Mouse (Mus musculus): Measurements from ENCODE around the gene Gimap4. TPM values are rescaled to one million over a fixed set of nuclear protein-coding genes. Genes with fewer than 3 reads are reported as not detected.
A peak's percentile ranks its signal among the peaks of the same experiment; 100 is the strongest.

Gimap4 gene
- total RNA-seq, 2 experiments from 2014 or later, result not detected

DNA sequence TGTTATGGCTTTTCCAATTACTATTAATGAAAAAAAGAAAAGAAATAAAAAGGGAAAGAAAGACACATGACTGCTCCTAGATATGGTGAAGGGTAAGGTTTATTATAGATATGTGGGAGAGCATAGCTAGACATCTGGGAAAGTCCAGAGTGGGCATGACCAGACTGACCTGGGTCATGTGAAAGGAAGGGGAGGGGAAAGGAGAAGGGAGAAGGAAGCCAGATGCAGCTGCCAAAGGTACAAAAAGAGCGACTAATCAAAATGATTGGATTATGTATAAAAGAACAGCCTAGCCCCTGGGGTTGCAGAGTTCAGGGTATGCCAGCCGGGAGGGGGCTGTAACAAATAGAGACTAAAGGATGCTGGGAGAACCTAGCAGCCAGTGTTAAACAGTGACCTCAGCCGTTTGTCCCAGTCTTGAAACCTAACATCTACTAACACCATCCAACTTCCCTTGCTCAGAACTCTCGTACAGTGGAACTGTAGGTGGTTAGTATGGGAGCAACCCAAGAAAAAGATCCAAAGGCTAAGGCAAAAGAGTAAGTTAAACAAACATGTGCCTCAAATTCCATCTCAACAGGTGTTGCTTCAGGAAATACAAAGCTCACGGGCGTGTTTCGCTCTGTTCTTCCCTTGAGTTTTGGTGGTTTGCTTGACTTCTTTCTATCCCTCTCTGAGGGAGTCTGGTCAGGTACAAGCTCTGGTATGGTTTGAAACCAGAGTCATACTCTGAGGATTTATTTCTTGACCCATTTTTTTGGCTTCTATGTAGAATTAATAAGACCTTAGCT, 13.9 kb downstream of the Gimap4 start:
- no peak for DNase-seq (ENCODE audit: low spot score in 2 of 2)
- H3K4me3 ChIP-seq, result no peak overlapping the region
- no peak for TF ChIP-seq CTCF (conservative IDR thresholded peaks at IDR 0.05)
- H3K27ac ChIP-seq, result no peak overlapping the region

DNA sequence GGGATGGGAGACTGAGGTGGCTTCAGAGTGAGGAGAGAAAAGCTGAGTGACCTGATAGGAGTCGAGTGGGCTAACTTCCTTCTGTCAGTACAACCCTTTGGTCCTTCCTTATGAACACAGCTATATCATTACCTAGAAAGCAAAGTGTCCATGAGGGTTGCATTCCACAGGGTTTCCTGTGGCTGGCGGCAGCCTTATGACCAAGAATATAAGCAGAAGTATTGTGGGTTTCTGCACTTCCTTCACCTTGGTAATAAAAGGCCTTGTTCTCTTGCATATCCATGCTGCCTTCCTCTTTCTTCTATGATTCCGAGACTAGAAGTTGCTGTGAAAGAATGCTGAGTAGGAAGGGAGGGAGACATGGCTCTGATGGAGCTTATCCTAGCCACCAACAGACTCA, 14.5 kb downstream of the Gimap4 start:
- Histone ChIP-seq H3K4me3 (no peak overlapping the region), H3K27ac (no peak overlapping the region)
- DNase-seq (ENCODE audit: low spot score in 2 of 2), result no peak
- no peak for TF ChIP-seq CTCF (conservative IDR thresholded peaks at IDR 0.05)

DNA sequence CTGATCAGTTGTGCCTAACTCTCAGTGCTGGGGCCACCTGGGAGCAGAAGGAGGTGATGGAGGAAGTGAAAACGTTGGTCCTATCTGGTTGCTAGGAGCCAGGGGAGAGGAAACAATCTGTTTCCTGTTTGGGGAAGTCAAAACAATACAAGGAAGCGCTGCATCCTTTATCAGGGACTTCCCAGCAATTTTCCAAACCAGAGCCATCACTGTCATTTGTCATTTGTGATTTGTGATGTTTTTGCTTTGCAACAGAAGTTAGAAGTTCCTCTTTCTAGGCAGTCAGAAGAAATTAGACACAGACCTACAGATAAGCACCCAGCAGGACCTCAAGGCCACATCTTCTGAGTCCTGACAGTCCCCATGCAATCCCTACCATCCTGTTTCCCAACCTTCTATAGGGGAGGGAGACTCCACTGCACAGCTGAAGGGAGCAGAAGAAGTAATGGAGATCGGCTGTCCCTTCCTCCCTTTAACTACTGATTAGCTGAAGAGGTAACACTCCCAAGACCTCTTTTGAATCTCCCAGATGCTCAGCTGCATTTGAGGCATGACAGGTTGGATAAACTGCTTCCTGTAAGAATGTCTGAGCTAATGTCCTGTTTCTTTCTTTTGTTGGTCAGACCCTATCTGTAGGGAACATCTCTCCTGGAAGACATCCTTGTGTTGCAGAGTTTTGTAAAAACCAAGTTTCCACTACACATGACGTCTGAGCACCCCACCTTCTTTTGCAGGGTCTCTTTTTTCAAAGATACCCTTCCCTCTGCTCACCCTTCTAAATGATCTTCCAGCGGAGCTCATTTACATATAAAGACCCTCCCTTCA, 16.1 kb downstream of the Gimap4 start:
- TF ChIP-seq CTCF (conservative IDR thresholded peaks at IDR 0.05), result no peak
- Histone ChIP-seq H3K4me3 (no peak overlapping the region), H3K27ac (0 out of 2 replicates have a peak overlapping the region, but pooled peaks have one; percentile 43)
- no peak for DNase-seq (ENCODE audit: low spot score in 2 of 2)

DNA sequence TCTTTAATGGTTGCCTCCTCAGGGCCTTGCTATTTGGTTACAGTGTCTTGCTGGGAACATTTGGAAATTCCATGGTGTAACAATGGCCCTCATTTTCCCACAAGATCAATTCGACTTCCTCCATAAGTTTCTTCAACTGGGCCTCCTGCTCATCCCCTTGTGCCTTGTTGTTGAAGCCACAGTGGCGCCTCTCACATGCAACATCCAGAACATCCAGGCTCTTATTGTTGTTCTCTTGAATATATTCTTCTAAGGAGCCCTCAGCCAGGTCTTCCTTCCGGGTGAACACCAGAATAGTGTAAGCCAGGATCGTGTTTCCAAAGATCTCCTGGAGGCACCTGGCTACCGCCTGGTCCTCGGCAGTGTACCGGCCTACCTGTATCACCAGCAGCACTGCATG, 17.8 kb downstream of the Gimap4 start:
- Histone ChIP-seq H3K4me3 (no peak overlapping the region), H3K27ac (no peak overlapping the region)
- no peak for TF ChIP-seq CTCF (conservative IDR thresholded peaks at IDR 0.05)
- no peak for DNase-seq (ENCODE audit: low spot score in 2 of 2)

DNA sequence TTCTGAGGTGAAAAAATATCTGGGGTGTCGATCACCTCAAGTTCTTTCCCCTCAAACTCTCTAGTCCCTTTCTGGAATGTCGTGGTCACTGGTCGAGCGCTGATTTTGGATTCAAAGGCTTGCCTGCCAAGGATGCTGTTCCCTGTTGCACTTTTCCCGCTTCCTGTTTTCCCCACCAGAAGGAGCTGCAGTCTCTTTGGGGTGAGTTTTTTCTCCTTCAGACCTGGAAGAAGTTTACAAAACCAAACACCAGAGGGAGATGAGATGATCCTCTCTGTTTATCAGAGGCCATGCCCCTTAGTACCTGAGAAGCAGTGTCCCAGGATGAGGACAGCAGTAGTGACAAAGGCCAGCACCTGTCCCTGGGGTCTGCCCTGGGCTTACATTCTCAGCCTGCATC, 18.3 kb downstream of the Gimap4 start:
- Histone ChIP-seq H3K4me3 (no peak overlapping the region), H3K27ac (no peak overlapping the region)
- peak; percentile 21; the same call in 1 of the 2 replicates for TF ChIP-seq CTCF (conservative IDR thresholded peaks at IDR 0.05)
- DNase-seq (ENCODE audit: low spot score in 2 of 2), result no peak

DNA sequence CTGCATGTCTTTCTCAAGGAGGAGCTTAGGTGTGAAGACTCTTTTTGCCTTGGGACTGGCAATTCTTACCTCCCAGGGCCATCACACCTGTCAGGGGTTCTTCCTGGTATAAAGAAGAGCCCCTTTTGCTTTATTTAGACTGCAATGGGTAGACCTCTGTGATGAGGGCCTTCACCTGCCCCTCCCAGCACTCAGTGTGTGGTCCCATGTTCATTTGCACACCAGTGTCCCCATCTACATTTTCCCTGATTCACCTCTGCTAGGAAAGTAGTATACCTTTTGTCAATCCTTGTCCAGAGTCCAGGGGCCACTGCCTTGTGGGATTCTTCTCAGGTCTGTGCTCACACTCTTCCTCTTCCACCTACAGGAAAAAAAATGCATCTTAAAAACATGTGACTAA, 19.8 kb downstream of the Gimap4 start:
- no peak for DNase-seq (ENCODE audit: low spot score in 2 of 2)
- no peak for TF ChIP-seq CTCF (conservative IDR thresholded peaks at IDR 0.05)
- H3K4me3 ChIP-seq, result no peak overlapping the region
- H3K27ac ChIP-seq, result no peak overlapping the region

DNA sequence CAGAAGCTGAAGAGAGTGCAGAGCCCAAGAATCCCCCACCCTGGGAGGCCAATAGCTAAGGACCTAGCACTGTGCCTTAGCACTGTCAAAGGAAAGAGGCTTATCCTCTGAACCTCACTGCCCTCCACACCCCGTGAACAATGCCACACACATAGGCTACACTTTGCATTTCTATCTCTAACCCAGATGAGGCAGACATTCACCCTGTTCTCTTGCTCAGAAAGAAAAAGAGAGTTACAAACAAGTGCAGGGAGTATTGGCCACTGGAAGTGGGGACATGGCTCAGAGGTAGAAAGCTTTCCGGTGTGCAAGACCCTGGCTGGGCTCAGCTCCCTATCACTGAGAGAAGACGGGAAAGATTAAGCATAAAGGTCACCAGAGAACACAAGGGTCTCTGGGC, 21.8 kb downstream of the Gimap4 start:
- H3K4me3 ChIP-seq, result no peak overlapping the region
- H3K27ac ChIP-seq, result no peak overlapping the region
- DNase-seq (ENCODE audit: low spot score in 2 of 2), result no peak
- TF ChIP-seq CTCF (conservative IDR thresholded peaks at IDR 0.05), result no peak

DNA sequence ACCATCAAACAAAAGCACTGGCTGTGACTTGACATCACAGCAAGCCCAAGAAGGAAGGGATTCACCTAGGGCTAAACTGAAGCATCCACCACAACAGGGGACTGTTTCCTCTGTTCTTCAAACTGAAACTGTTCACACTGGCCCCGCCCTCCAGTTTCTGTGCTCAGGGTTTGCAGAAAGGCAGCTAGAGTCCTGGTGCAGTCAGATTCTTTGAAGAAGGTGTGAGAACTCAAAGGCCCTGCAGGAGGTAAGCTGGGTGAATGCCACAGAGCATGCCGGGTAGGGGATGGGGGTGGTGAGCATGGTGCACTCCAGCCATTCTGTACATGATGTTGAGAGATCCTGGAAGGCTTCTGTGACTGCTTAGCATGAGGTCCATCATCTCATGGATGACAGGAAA, 34.1 kb downstream of the Gimap4 start, which contains the start of the genes Gm28053 and Gimap7:
Gene Gm28053 (plus strand): TSS at position 153 of the 400 bp plus-strand sequence.
Gene Gimap7 (plus strand): TSS at position 167 of the 400 bp plus-strand sequence.
- DNase-seq (ENCODE audit: low spot score in 2 of 2), result no peak
- no peak within 1 kb of the TSS for H3K4me3 ChIP-seq
- no peak for TF ChIP-seq CTCF (conservative IDR thresholded peaks at IDR 0.05)

DNA sequence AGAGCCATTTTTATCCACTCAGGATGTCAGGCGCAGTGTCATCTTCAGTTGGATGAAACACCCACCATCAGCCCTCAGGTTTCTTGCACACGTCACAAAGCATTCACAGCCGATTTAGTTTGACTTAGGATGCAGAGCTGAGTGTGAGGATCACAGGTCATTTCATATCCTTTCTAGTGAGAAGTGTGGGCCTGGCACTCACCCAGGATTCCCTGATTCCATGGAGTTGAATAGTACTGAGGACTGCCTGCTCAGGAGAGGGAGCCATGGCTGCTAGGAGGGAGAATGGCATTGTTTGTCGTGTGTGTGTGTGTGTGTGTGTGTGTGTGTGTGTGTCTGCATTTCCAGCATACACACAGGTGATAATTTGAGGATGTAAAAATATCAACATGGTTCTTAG, 36.0 kb downstream of the Gimap4 start:
- TF ChIP-seq CTCF (conservative IDR thresholded peaks at IDR 0.05), result no peak
- no peak overlapping the region for H3K4me3 ChIP-seq
- DNase-seq (ENCODE audit: low spot score in 2 of 2), result no peak

More for the DNA sequence above, 34.1 kb downstream of the Gimap4 start, which contains the start of the genes Gm28053 and Gimap7:
- no peak within 1 kb of the TSS for H3K27ac ChIP-seq

DNA sequence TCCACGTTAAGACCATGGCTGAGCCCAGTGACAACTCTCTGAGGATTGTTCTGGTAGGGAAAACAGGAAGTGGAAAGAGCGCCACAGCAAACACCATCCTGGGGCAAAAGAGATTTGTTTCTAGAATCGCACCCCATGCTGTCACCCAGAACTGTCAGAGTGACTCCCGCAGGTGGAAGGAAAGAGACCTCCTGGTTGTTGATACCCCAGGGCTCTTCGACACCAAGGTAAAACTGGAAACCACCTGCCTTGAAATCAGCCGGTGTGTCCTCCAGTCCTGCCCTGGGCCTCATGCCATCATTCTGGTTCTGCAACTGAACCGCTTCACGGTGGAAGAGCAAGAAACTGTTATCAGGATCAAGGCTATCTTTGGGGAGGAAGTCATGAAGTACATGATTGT, 39.1 kb downstream of the Gimap4 start:
- no peak for DNase-seq (ENCODE audit: low spot score in 2 of 2)
- no peak for TF ChIP-seq CTCF (conservative IDR thresholded peaks at IDR 0.05)

More for the DNA sequence above, 36.0 kb downstream of the Gimap4 start:
- H3K27ac ChIP-seq, result no peak overlapping the region

DNA sequence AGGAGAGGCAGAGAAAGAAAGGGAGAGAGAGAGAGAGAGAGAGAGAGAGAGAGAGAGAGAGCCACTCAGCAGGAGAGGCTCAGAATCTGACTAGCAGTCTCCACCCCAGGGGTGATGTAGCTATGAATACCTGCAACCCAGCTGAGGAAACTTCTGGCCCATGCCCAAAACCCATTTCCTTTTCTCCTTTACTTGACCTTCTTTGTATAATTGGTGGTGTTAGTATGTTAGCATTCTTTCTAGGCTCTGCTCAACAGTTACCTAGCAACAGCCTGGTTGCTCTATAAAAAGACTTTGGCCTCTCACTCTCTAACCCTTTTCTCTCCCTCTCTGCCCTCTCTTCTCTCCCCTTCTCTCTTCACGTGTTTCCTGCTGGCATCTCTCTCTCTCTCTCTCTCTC, 41.1 kb downstream of the Gimap4 start:
- DNase-seq (ENCODE audit: low spot score in 2 of 2), result peak in 1 of 2 experiments; percentile 16
- TF ChIP-seq CTCF (conservative IDR thresholded peaks at IDR 0.05), result no peak
- H3K4me3 ChIP-seq, result no peak overlapping the region
- 0 out of 2 replicates have a peak overlapping the region, but pooled peaks have one; percentile 36 for H3K27ac ChIP-seq

More for the DNA sequence above, 39.1 kb downstream of the Gimap4 start:
- H3K4me3 ChIP-seq, result no peak overlapping the region
- no peak overlapping the region for H3K27ac ChIP-seq

DNA sequence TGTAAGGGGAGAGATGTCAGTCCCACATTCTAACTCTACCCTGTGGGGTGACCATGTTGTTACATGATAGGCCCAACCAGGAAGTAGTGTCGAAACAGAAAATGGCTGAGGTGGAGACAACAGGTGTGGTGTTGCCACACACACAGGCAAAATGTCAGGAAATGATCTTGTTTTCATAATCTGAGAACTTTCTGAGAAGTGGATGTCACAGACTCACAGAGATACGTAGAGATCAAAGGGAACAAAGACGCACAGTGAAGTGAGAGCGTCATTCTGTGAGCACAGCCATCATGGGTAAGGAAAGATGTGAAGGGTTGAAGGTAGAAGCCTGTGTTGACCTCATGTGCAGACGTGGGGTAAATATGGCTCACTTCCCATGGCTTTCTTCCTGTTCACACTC, 43.4 kb downstream of the Gimap4 start:
- Histone ChIP-seq H3K27ac (no peak overlapping the region), H3K4me3 (no peak overlapping the region)
- no peak for DNase-seq (ENCODE audit: low spot score in 2 of 2)
- no peak for TF ChIP-seq CTCF (conservative IDR thresholded peaks at IDR 0.05)

DNA sequence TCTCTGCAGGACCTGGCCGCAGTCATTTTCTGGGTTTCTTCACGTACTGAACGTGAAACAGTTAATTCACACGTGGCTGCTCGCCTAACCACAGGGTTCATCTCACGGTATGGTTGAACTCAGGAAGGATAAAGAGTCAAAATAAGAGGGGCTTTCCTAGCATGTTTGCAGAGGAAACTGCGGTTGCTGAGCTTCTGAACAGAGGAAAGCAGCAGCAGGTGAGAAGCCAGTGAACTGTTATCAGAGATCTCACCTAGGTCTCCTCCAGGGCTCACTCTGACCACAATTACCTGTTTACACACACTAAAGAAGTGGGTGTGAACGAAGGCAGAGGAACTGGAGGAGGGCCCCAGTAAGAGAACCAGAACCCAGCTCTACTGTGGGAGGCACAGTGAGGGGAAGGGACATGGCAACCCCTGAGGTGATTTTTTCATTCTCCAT, 48.5 kb downstream of the Gimap4 start:
- TF ChIP-seq CTCF (conservative IDR thresholded peaks at IDR 0.05), result no peak

More for the DNA sequence above, 48.5 kb downstream of the Gimap4 start:
- no peak overlapping the region for H3K27ac ChIP-seq
- no peak for DNase-seq (ENCODE audit: low spot score in 2 of 2)
- no peak overlapping the region for H3K4me3 ChIP-seq
